Mouse (Mus musculus) heart, postnatal 0 days (tissue): Measurements from ENCODE around the gene Tmem94. TPM values are rescaled to one million over a fixed set of nuclear protein-coding genes. Genes with fewer than 3 reads are reported as not detected.

ENCODE experiments used
- ATAC-seq: fragments of 200-750 bp; cut with Nextera tagmentation; 2 replicates; pipeline ENCODE4 v1.8.0; 2017; ENCODE audit warnings: low read depth, moderate number of reproducible peaks, moderate library complexity; ENCODE audit not compliant: insufficient read depth
- DNase-seq: peaks from one replicate; pipeline ENCODE4 v3.0.0-alpha.2; 2016; ENCODE audit warnings: low spot score
- H3K27ac ChIP-seq: fragments of 300-500 bp; sonication (generic); 2 replicates; pipeline ENCODE4 v1.5.1; 2014; ENCODE audit warnings: low read depth, mild to moderate bottlenecking
- H3K27me3 ChIP-seq: fragments of 300-500 bp; sonication (generic); 2 replicates; pipeline ENCODE4 v1.6.1; 2014; ENCODE audit warnings: low read length, mixed read lengths; ENCODE audit not compliant: control insufficient read depth, insufficient read depth
- H3K36me3 ChIP-seq: fragments of 300-500 bp; sonication (generic); replicated peaks from 2 replicates; pipeline ENCODE4 v1.6.1; 2014; ENCODE audit warnings: low read length, mixed read lengths; ENCODE audit not compliant: control insufficient read depth, insufficient read depth
- H3K4me1 ChIP-seq: fragments of 300-500 bp; sonication (generic); 2 replicates; pipeline ENCODE4 v1.6.1; 2014; ENCODE audit warnings: antibody characterized with exemption; ENCODE audit not compliant: control insufficient read depth, insufficient read depth
- H3K4me2 ChIP-seq: fragments of 300-500 bp; sonication (generic); 2 replicates; pipeline ENCODE4 v1.6.1; 2014; ENCODE audit warnings: low read depth, mild to moderate bottlenecking, low read length, moderate library complexity
- H3K4me3 ChIP-seq: fragments of 300-500 bp; sonication (generic); 2 replicates; pipeline ENCODE4 v1.5.1; 2014; ENCODE audit warnings: low read depth, low read length
- H3K9ac ChIP-seq: fragments of 300-500 bp; sonication (generic); replicated peaks from 2 replicates; pipeline ENCODE4 v1.6.1; 2014; ENCODE audit warnings: low read depth, low read length, mixed read lengths
- H3K9me3 ChIP-seq: fragments of 300-500 bp; sonication (generic); replicated peaks from 2 replicates; pipeline ENCODE4 v1.6.1; 2016; ENCODE audit warnings: low read length; ENCODE audit not compliant: control insufficient read depth
- CTCF ChIP-seq: IDR thresholded peaks from 2 replicates; pipeline ENCODE4 v1.5.1; 2016; ENCODE audit warnings: antibody characterized with exemption, control low read depth, low read depth
- EP300 ChIP-seq: IDR thresholded peaks from 2 replicates; pipeline ENCODE4 v1.6.1; 2016; ENCODE audit warnings: antibody characterized with exemption, low read depth
- WGBS: fragments of 180-500 bp; shearing (Covaris S2); extraction: QIAGEN DNeasy Blood & Tissue Kit; methylation state at CpG from one replicate; pipeline ENCODE4 v1.1.7; 2014; 5-methylcytosine and 5-hydroxymethylcytosine counted together
- polyA plus RNA-seq: library from polyadenylated mRNA; unstranded; fragments of >200 nt; fragmentation: Nextera tagmentation; extraction: Ambion mirVana; gene quantifications from 2 replicates; pipeline ENCODE4 v1.2.1, GENCODE M21; 2015
- total RNA-seq: library from RNA; depleted of rRNA; stranded (reverse); fragments of >200 nt; gene quantifications from 2 replicates; pipeline ENCODE4 v1.2.3, GENCODE M21; 2014; ENCODE audit warnings: low replicate concordance

Gene Tmem94
- total and polyA plus RNA-seq, 2 experiments from 2014 or later = 34.0 to 65.0 TPM

DNA sequence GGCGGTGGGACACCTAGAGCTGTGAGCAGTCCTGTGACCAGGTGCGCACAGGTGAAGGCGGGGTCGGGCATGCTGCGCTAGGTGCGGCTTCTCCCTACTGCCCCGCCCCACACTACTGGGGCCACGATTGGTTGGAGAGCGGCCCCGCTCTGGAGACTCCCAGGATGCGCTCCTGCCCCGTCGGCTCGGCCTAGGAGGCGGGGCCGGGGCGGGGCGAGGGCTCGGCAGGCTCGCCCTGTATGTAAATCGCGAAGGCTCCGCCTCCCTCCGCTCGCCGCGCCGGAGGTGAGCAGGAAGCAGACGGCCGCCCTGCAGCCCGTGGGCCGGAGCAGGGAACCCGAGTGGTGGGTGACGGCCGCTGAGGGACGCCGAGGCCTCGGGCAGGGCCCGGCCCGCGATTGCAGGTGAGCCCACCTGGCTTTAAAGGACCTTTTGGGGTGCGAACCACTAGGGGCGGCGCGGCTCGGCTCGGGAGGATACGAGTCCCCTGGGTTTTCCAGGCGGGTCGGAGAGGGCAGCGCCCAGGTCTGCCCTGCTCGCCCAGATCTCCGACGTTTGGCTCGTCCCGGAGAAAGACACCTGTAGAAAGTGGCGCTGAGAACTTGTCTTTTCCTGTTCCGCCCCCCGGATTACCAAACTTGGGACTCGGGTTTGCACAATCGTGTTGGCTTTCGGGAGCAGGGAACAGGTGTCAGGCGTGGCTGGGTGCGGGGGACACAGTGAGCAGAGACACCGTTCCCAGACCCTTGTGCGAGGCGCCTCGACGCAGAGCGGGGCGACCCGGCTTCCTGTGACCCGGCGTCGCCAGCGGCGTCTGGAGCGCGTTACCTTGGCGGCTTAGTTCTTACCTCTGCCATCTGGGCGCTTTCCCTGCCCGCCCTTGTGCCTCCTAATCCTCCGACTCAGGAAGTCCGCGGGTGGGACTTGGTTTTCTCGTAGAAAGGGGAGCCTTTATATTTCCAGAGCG, 58.8 kb downstream of the Tmem94 start, which contains the start of gene Llgl2:
Gene Llgl2, plus strand, starts transcription at position 276 of the 967 bp plus-strand sequence.
- WGBS = under 1% methylated on average over 85 of the region's 87 CpGs
- TF ChIP-seq CTCF (no peak), EP300 (no peak)
- Histone ChIP-seq H3K27ac (0 out of 2 replicates have a peak within 1 kb of the TSS, but pooled peaks have one; percentile 11), H3K4me1 (peaks cover 8% of the 10 kb centered on the region; the same call in 1 of the 2 replicates), H3K27me3 (no peaks in the 10 kb centered on the region), H3K9ac (peak within 1 kb of the TSS; percentile 68), H3K4me3 (peak within 1 kb of the TSS; percentile 87), H3K36me3 (peaks cover 27% of the 10 kb centered on the region), H3K9me3 (no peaks in the 10 kb centered on the region), H3K4me2 (peak within 1 kb of the TSS; percentile 97)
- ATAC-seq (peak; percentile 94), DNase-seq (peak; percentile 86)

DNA sequence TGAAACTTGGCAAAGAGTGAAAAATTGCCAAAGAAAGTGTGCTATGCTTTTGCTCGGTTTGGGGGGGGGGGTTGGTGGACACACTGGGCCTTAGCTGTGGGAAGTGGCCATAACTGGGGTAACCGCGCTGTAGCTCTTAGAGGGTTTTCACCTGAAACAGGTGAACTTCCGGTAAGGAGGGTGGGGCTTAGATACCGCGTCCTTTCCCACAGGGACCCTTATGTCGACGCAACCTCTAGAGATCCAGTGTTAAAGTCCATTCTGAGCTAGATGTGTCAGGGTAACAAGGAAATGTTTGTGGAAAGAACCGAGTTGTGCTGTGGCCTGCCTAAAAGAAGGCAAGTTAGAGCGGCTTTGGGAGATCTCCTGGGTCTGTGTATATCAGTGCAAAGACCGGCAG, 59.6 kb downstream of the Tmem94 start:
- TF ChIP-seq EP300 (no peak), CTCF (no peak)
- Histone ChIP-seq H3K4me1 (peaks cover 15% of the 10 kb centered on the region), H3K27ac (no peak overlapping the region), H3K27me3 (no peaks in the 10 kb centered on the region), H3K9ac (peak overlapping the region; percentile 68; the same call in 1 of the 2 replicates), H3K36me3 (peaks cover 24% of the 10 kb centered on the region), H3K4me2 (peak overlapping the region; percentile 97), H3K4me3 (peak overlapping the region; percentile 87), H3K9me3 (no peaks in the 10 kb centered on the region)
- DNase-seq (no peak), ATAC-seq (no peak)
- WGBS = 25% methylated on average over 11 of the region's 11 CpGs

GRCm38 (mm10) chr11:115826487-115826886, 61.3 kb downstream of the Tmem94 start:
- no peak for TF ChIP-seq EP300
- no peak for TF ChIP-seq CTCF
- H3K4me3 ChIP-seq = no peak overlapping the region

DNA sequence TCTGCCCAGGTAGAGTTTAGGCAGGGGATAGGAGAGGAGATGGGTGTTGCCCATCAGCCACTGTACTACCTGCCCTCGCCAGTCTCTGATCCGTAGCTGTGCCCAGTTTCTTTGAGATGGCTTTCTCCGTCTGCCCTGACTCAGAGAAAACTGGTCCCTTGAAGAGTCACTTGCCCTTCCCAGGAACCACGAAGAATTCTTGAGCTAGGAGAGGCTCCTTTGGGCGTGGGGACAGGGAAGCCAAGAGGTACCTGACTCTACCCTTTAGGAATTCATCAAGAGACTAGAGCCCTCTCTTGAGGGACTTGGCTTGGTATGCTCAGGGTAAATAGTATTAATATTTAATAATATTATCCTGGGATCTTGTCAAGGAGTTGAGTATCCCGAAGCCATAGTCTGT, 62.4 kb downstream of the Tmem94 start:
- DNase-seq (no peak), ATAC-seq (no peak)
- H3K4me3 ChIP-seq = no peak overlapping the region
- TF ChIP-seq EP300 = no peak
- TF ChIP-seq CTCF = no peak
- H3K27me3 ChIP-seq = no peaks in the 10 kb centered on the region
- peaks cover 37% of the 10 kb centered on the region for H3K4me1 ChIP-seq
- no peaks in the 10 kb centered on the region for H3K9me3 ChIP-seq
- H3K27ac ChIP-seq = no peak overlapping the region
- peaks cover 2% of the 10 kb centered on the region for H3K36me3 ChIP-seq
- no peak overlapping the region for H3K4me2 ChIP-seq
- WGBS = 85% methylated on average over 6 of the region's 6 CpGs
- no peak overlapping the region for H3K9ac ChIP-seq

More at GRCm38 (mm10) chr11:115826487-115826886, 61.3 kb downstream of the Tmem94 start:
- Histone ChIP-seq H3K4me2 (no peak overlapping the region), H3K27ac (no peak overlapping the region), H3K36me3 (peaks cover 8% of the 10 kb centered on the region), H3K9ac (no peak overlapping the region), H3K27me3 (no peaks in the 10 kb centered on the region), H3K9me3 (no peaks in the 10 kb centered on the region), H3K4me1 (peaks cover 26% of the 10 kb centered on the region)
- DNase-seq (no peak), ATAC-seq (no peak)
- WGBS = 74% methylated on average over 5 of the region's 5 CpGs

GRCm38 (mm10) chr11:115829036-115829435, 63.8 kb downstream of the Tmem94 start:
- Histone ChIP-seq H3K36me3 (no peaks in the 10 kb centered on the region), H3K4me3 (no peak overlapping the region), H3K27ac (no peak overlapping the region), H3K4me2 (no peak overlapping the region), H3K9me3 (no peaks in the 10 kb centered on the region), H3K4me1 (peaks cover 50% of the 10 kb centered on the region), H3K27me3 (no peaks in the 10 kb centered on the region), H3K9ac (no peak overlapping the region)
- WGBS = 62% methylated on average over 4 of the region's 4 CpGs
- no peak for ATAC-seq
- no peak for TF ChIP-seq CTCF
- no peak for DNase-seq
